In genomic region chr16:18393595-18393994, GRCm38 (mm10) we compare ENCODE assay signal across 8 mouse cellular contexts. TPM values are rescaled to one million over a fixed set of nuclear protein-coding genes. Genes with fewer than 3 reads are reported as not detected.
DNase-seq lines count a peak whose midpoint lies in the region; ATAC-seq and TF ChIP-seq lines count a peak whose summit lies in the region.

No protein-coding gene starts in this region.

- no peak for TF ChIP-seq CTCF in liver, adult 2 months (IDR thresholded peaks at IDR 0.05; ENCODE audit: low read depth, low read length)

- H3K79me2 ChIP-seq in liver, adult 2 months (ENCODE audit: control insufficient read depth, insufficient read depth, low read length) = no peaks in the 10 kb centered on the region

- ATAC-seq in forebrain, embryonic 12.5 days (ENCODE audit: low FRiP score) = no peak
- no peak for ATAC-seq in intestine, embryonic 16.5 days
- ATAC-seq in neural tube, embryonic 12.5 days (ENCODE audit: low FRiP score, low read depth) = no peak

- no peak for TF ChIP-seq POLR2A in liver, adult 2 months (IDR thresholded peaks at IDR 0.05; ENCODE audit: extremely low read depth, insufficient read depth, low read length)

- peak overlapping the region; percentile 68 for H3K4me3 ChIP-seq in liver, adult 2 months (ENCODE audit: insufficient read depth, low read depth, low read length)
- H3K4me3 ChIP-seq in forebrain, embryonic 12.5 days (replicated peaks) = peak overlapping the region; percentile 79
- H3K4me3 ChIP-seq in intestine, embryonic 16.5 days (ENCODE audit: low read length) = peak overlapping the region; percentile 81
- peak overlapping the region; percentile 79 for H3K4me3 ChIP-seq in neural tube, embryonic 12.5 days

- H3K4me1 ChIP-seq in liver, adult 2 months (ENCODE audit: control insufficient read depth, insufficient read depth, low read length) = no peaks in the 10 kb centered on the region
- peaks cover 60% of the 10 kb centered on the region for H3K4me1 ChIP-seq in forebrain, embryonic 12.5 days
- peaks cover 28% of the 10 kb centered on the region for H3K4me1 ChIP-seq in intestine, embryonic 16.5 days (ENCODE audit: control insufficient read depth, insufficient read depth, low read length)
- H3K4me1 ChIP-seq in neural tube, embryonic 12.5 days = peaks cover 56% of the 10 kb centered on the region

- WGBS in liver, adult 2 months = 85% methylated on average over 5 of the region's 5 CpGs
- WGBS in forebrain, embryonic 12.5 days = 50% methylated on average over 5 of the region's 5 CpGs
- WGBS in intestine, embryonic 16.5 days = 57% methylated on average over 5 of the region's 5 CpGs
- 45% methylated on average over 5 of the region's 5 CpGs for WGBS in neural tube, embryonic 12.5 days

- H3K27ac ChIP-seq in liver, adult 2 months (replicated peaks; ENCODE audit: insufficient read depth, low read depth, low read length) = peak overlapping the region; percentile 10
- peak overlapping the region; percentile 91 for H3K27ac ChIP-seq in forebrain, embryonic 12.5 days
- no peak overlapping the region for H3K27ac ChIP-seq in intestine, embryonic 16.5 days (ENCODE audit: low read length)
- peak overlapping the region; percentile 32; the same call in 1 of the 2 replicates for H3K27ac ChIP-seq in neural tube, embryonic 12.5 days

- DNase-seq in liver, adult 2 months (ENCODE audit: extremely low read depth, low read depth, low spot score) = no peak
- no peak for DNase-seq in liver
- no peak for DNase-seq in cerebellum, postnatal 36 days
- no peak for DNase-seq in urinary bladder, postnatal 4 days (ENCODE audit: low spot score in 2 of 2)
- no peak for DNase-seq in gastrocnemius, postnatal 25 days

- H3K27me3 ChIP-seq in liver, adult 2 months (ENCODE audit: control insufficient read depth, insufficient read depth, low read length) = no peaks in the 10 kb centered on the region
- H3K27me3 ChIP-seq in forebrain, embryonic 12.5 days = no peaks in the 10 kb centered on the region
- no peaks in the 10 kb centered on the region for H3K27me3 ChIP-seq in intestine, embryonic 16.5 days (replicated peaks; ENCODE audit: control insufficient read depth, insufficient read depth, low read length)
- no peaks in the 10 kb centered on the region for H3K27me3 ChIP-seq in neural tube, embryonic 12.5 days (replicated peaks)

- H3K36me3 ChIP-seq in liver, adult 2 months (ENCODE audit: control insufficient read depth, insufficient read depth, low read length) = no peaks in the 10 kb centered on the region
- peaks cover 24% of the 10 kb centered on the region for H3K36me3 ChIP-seq in forebrain, embryonic 12.5 days (replicated peaks)
- H3K36me3 ChIP-seq in intestine, embryonic 16.5 days (ENCODE audit: control insufficient read depth, insufficient read depth, low read length) = peaks cover 10% of the 10 kb centered on the region
- peaks cover 20% of the 10 kb centered on the region for H3K36me3 ChIP-seq in neural tube, embryonic 12.5 days

- H3K4me2 ChIP-seq in forebrain, embryonic 12.5 days = peak overlapping the region; percentile 86
- peak overlapping the region; percentile 99 for H3K4me2 ChIP-seq in intestine, embryonic 16.5 days (ENCODE audit: low read depth, low read length)
- H3K4me2 ChIP-seq in neural tube, embryonic 12.5 days (replicated peaks) = peak overlapping the region; percentile 92

- H3K9ac ChIP-seq in liver, adult 2 months (ENCODE audit: low read depth, low read length) = peak overlapping the region; percentile 50
- H3K9ac ChIP-seq in forebrain, embryonic 12.5 days = peak overlapping the region; percentile 88
- H3K9ac ChIP-seq in intestine, embryonic 16.5 days (ENCODE audit: low read depth, low read length) = 0 out of 2 replicates have a peak overlapping the region, but pooled peaks have one; percentile 9
- peak overlapping the region; percentile 91 for H3K9ac ChIP-seq in neural tube, embryonic 12.5 days

- H3K9me3 ChIP-seq in forebrain, embryonic 12.5 days = no peaks in the 10 kb centered on the region
- H3K9me3 ChIP-seq in intestine, embryonic 16.5 days (ENCODE audit: control insufficient read depth, low read length) = no peaks in the 10 kb centered on the region
- no peaks in the 10 kb centered on the region for H3K9me3 ChIP-seq in neural tube, embryonic 12.5 days

RNA-seq across cellular contexts. Expression of gene Txnrd2, which starts 32.6 kb away (rescaled TPM):
- total RNA-seq in liver, adult 2 months (2014; rRNA removed) = 23.9 and 30.9 TPM in 2 replicates
- 39.1 and 46.6 TPM in 2 replicates for polyA plus RNA-seq in liver, adult 2 months (2012; rRNA removed)
- 23.3 and 23.7 TPM in 2 replicates for polyA plus RNA-seq in forebrain, embryonic 12.5 days (2016; fragmentation: Nextera tagmentation; extraction: Ambion mirVana)
- 28.4 and 29.8 TPM in 2 replicates for polyA plus RNA-seq in intestine, embryonic 16.5 days (2015; fragmentation: Nextera tagmentation; extraction: Ambion mirVana)
- 20.5 and 24.8 TPM in 2 replicates for polyA plus RNA-seq in neural tube, embryonic 12.5 days (2016; fragmentation: Nextera tagmentation; extraction: Ambion mirVana)
- total RNA-seq in gastrocnemius, postnatal 25 days (2021) = 10 to 100 TPM; 16.0 to 16.9 TPM

RNA-seq across cellular contexts. Expression of gene Comt, which starts 33.1 kb away (rescaled TPM):
- 474 and 538 TPM in 2 replicates for total RNA-seq in liver, adult 2 months (2014; rRNA removed)
- polyA plus RNA-seq in liver, adult 2 months (2012; rRNA removed) = 779 and 1,223 TPM in 2 replicates
- polyA plus RNA-seq in forebrain, embryonic 12.5 days (2016; fragmentation: Nextera tagmentation; extraction: Ambion mirVana) = 53.5 and 54.2 TPM in 2 replicates
- 109 and 110 TPM in 2 replicates for polyA plus RNA-seq in intestine, embryonic 16.5 days (2015; fragmentation: Nextera tagmentation; extraction: Ambion mirVana)
- polyA plus RNA-seq in neural tube, embryonic 12.5 days (2016; fragmentation: Nextera tagmentation; extraction: Ambion mirVana) = 68.6 and 70.9 TPM in 2 replicates
- total RNA-seq in gastrocnemius, postnatal 25 days (2021) = 10 to 100 TPM; 33.3 to 44.8 TPM

RNA-seq across cellular contexts. Expression of gene Arvcf, which starts 45.6 kb away (rescaled TPM):
- total RNA-seq in liver, adult 2 months (2014; rRNA removed) = 14.1 and 18.5 TPM in 2 replicates
- 17.1 and 18.4 TPM in 2 replicates for polyA plus RNA-seq in liver, adult 2 months (2012; rRNA removed)
- polyA plus RNA-seq in forebrain, embryonic 12.5 days (2016; fragmentation: Nextera tagmentation; extraction: Ambion mirVana) = 115 and 126 TPM in 2 replicates
- polyA plus RNA-seq in intestine, embryonic 16.5 days (2015; fragmentation: Nextera tagmentation; extraction: Ambion mirVana) = 18.4 and 21.7 TPM in 2 replicates
- 114 and 118 TPM in 2 replicates for polyA plus RNA-seq in neural tube, embryonic 12.5 days (2016; fragmentation: Nextera tagmentation; extraction: Ambion mirVana)
- 10 to 100 TPM; 12.5 to 14.3 TPM for total RNA-seq in gastrocnemius, postnatal 25 days (2021)

RNA-seq across cellular contexts. Expression of gene Tango2, which starts 45.7 kb away (rescaled TPM):
- 42.4 and 58.0 TPM in 2 replicates for total RNA-seq in liver, adult 2 months (2014; rRNA removed)
- 52.6 and 57.1 TPM in 2 replicates for polyA plus RNA-seq in liver, adult 2 months (2012; rRNA removed)
- polyA plus RNA-seq in forebrain, embryonic 12.5 days (2016; fragmentation: Nextera tagmentation; extraction: Ambion mirVana) = 40.7 and 41.5 TPM in 2 replicates
- polyA plus RNA-seq in intestine, embryonic 16.5 days (2015; fragmentation: Nextera tagmentation; extraction: Ambion mirVana) = 62.4 and 69.8 TPM in 2 replicates
- 59.1 and 60.0 TPM in 2 replicates for polyA plus RNA-seq in neural tube, embryonic 12.5 days (2016; fragmentation: Nextera tagmentation; extraction: Ambion mirVana)
- 10 to 100 TPM; 37.3 to 37.6 TPM for total RNA-seq in gastrocnemius, postnatal 25 days (2021)

Comparison
In these comparisons a context has a peak if more than half of its experiments do, and no peak if none do; other contexts are left out.
1. H3K9ac ChIP-seq: peak in every context shown above with its lines; median percentile 91 in neural tube, embryonic 12.5 days; 88 in forebrain, embryonic 12.5 days; 50 in liver, adult 2 months; 9 in intestine, embryonic 16.5 days.